22 mouse cellular contexts compared by ENCODE assay signal in the genomic region with DNA sequence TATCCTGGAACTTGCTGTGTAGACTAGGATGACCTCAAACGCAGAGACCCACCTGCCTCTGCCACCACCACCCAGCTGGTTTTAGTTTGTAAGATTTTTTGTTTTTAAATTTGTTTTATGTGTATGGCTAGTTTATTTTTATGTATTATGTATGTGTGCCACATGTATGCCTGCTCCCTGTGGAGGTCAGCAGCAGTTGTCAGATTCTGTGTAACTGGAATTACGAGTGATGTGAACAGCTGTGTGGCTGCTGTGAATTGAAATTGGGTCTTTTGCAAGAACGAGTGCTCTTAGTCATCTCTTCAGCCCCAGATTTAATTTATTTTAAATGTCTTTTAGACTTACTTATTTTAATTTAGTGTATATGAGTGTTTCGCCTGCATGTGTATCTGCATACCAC. TPM values are rescaled to one million over a fixed set of nuclear protein-coding genes. Genes with fewer than 3 reads are reported as not detected.
DNase-seq lines count a peak whose midpoint lies in the region; ATAC-seq and TF ChIP-seq lines count a peak whose summit lies in the region.
"Had no signal": no experiment of that assay in that cellular context is flagged by ENCODE, and none has a peak within 500 bp of the region (broad histone marks: within the 10 kb centered on the region; RNA-seq: fewer than 3 reads in every experiment).

No protein-coding gene starts in this region.

- H3K9ac ChIP-seq in heart, embryonic 12.5 days: no peak overlapping the region

- no peak overlapping the region for H3K27ac ChIP-seq in heart, embryonic 12.5 days (ENCODE audit: poor library complexity, severe bottlenecking)

- TF ChIP-seq CTCF in C2C12 (IDR thresholded peaks at IDR 0.05; ENCODE audit: control insufficient read depth, insufficient read depth, insufficient read length): no peak

- peaks cover 8% of the 10 kb centered on the region for H3K79me3 ChIP-seq in C2C12 (ENCODE audit: low read depth)

- H3K79me2 ChIP-seq in C2C12 (ENCODE audit: control insufficient read depth, insufficient read depth): peaks cover 43% of the 10 kb centered on the region
- H3K79me2 ChIP-seq in myocyte (ENCODE audit: control insufficient read depth, insufficient read depth): peaks cover 7% of the 10 kb centered on the region

- DNase-seq in heart, adult 11 months: peak; percentile 70
- no peak for DNase-seq in kidney, postnatal 14 days
- DNase-seq in left cerebral cortex, adult 11 months (ENCODE audit: low spot score): no peak
- DNase-seq: adrenal gland, adult 2 months; adrenal gland, adult 8-10 months; adrenal gland, postnatal 10 days; adrenal gland, postnatal 14 days; adrenal gland, postnatal 25 days; adrenal gland, postnatal 36 days; B cell, adult 2 months; cerebellum, adult 11 months; cerebellum, adult 11-12 months; cerebellum, adult 18-20 months; cerebellum, adult 2 months had no signal

- ATAC-seq in heart, embryonic 12.5 days (ENCODE audit: insufficient number of reproducible peaks, low FRiP score): no peak
- ATAC-seq: activated CD4-positive, CD25-positive, alpha-beta regulatory T cell, adult 4 months; CD4-positive, CD25-positive, alpha-beta regulatory T cell, adult 4 months; Patski had no signal

- H3K27me3 ChIP-seq in heart, embryonic 12.5 days (replicated peaks): no peaks in the 10 kb centered on the region
- H3K27me3 ChIP-seq in C2C12 (ENCODE audit: control insufficient read depth, insufficient read depth, insufficient read length) (no peaks in the 10 kb centered on the region), myocyte (ENCODE audit: control insufficient read depth, insufficient read depth, insufficient read length) (no peaks in the 10 kb centered on the region)
- H3K27me3 ChIP-seq: CH12.LX, Patski had no signal

- no peak overlapping the region for H3K4me2 ChIP-seq in heart, embryonic 12.5 days
- H3K4me2 ChIP-seq in myocyte (ENCODE audit: low read depth): no peak overlapping the region

- 89% methylated on average over 4 of the region's 4 CpGs for WGBS in heart, embryonic 12.5 days

- peaks cover 51% of the 10 kb centered on the region for H3K36me3 ChIP-seq in heart, embryonic 12.5 days
- H3K36me3 ChIP-seq in C2C12 (ENCODE audit: control insufficient read depth, insufficient read depth) (peaks cover 65% of the 10 kb centered on the region), myocyte (ENCODE audit: control insufficient read depth, insufficient read depth) (peaks cover 16% of the 10 kb centered on the region)

- H3K4me3 ChIP-seq in heart, embryonic 12.5 days: no peak overlapping the region
- H3K4me3 ChIP-seq in C2C12 (ENCODE audit: insufficient read depth, poor library complexity, severe bottlenecking) (no peak overlapping the region), myocyte (no peak overlapping the region)

- TF ChIP-seq POLR2A in myocyte (IDR thresholded peaks at IDR 0.05; ENCODE audit: insufficient read length, low read depth): no peak

- no peak overlapping the region for H3ac ChIP-seq in C2C12 (ENCODE audit: control insufficient read depth, insufficient read length, low read depth)
- no peak overlapping the region for H3ac ChIP-seq in myocyte (ENCODE audit: control insufficient read depth, insufficient read length)

- no peaks in the 10 kb centered on the region for H3K9me3 ChIP-seq in heart, embryonic 12.5 days (replicated peaks)
- H3K9me3 ChIP-seq: G1E had no signal

- no peaks in the 10 kb centered on the region for H3K4me1 ChIP-seq in heart, embryonic 12.5 days (replicated peaks)

TF ChIP-seq in C2C12, 6 proteins besides CTCF, POLR2A, EP300 and RAD21:
- peak; percentile 73 for TF ChIP-seq MYOD1 (IDR thresholded peaks at IDR 0.05; ENCODE audit: control insufficient read depth, insufficient read length, low read depth)
- no peak for TF ChIP-seq FOSL1 (IDR thresholded peaks at IDR 0.05; ENCODE audit: insufficient read depth, low read length, poor library complexity, severe bottlenecking)
- TF ChIP-seq CEBPB (IDR thresholded peaks at IDR 0.05; ENCODE audit: low read depth): no peak
- no peak for TF ChIP-seq MAX (IDR thresholded peaks at IDR 0.05)
- TF ChIP-seq MYOG (IDR thresholded peaks at IDR 0.05; ENCODE audit: control insufficient read depth, extremely low read depth, insufficient read length): no peak
- no peak for TF ChIP-seq USF1 (IDR thresholded peaks at IDR 0.05; ENCODE audit: low read depth)

TF ChIP-seq in myocyte, 11 proteins besides CTCF, POLR2A, EP300 and RAD21:
- TF ChIP-seq TCF12 (IDR thresholded peaks at IDR 0.05; ENCODE audit: insufficient read depth, poor library complexity, severe bottlenecking) (peak; percentile 43), MYOD1 (IDR thresholded peaks at IDR 0.05; ENCODE audit: control insufficient read depth in 1 of 3, insufficient read length in 2 of 3, low read depth in 2 of 3) (peak; percentile 54 to 87 (median 84)), USF1 (IDR thresholded peaks at IDR 0.05; ENCODE audit: low read depth) (no peak)

RNA-seq across cellular contexts. Expression of gene Psmb2, which starts 19.5 kb away (rescaled TPM):
- polyA plus RNA-seq in heart, embryonic 12.5 days (2016; fragmentation: Nextera tagmentation; extraction: Ambion mirVana): 383 and 387 TPM in 2 replicates
- polyA plus RNA-seq in C2C12 (2012; fragmentation: generic; extraction: Trizol): 243 TPM
- 236 TPM for polyA plus RNA-seq in myocyte (2012; fragmentation: generic; extraction: Trizol)

RNA-seq across cellular contexts. Expression of gene Tfap2e, which starts 39.1 kb away (rescaled TPM):
- not detected in 2 replicates for polyA plus RNA-seq in heart, embryonic 12.5 days (2016; fragmentation: Nextera tagmentation; extraction: Ambion mirVana)
- not detected for polyA plus RNA-seq in C2C12 (2012; fragmentation: generic; extraction: Trizol)
- 0.02 TPM for polyA plus RNA-seq in myocyte (2012; fragmentation: generic; extraction: Trizol)
- polyA plus RNA-seq: activated CD4-positive, CD25-positive, alpha-beta regulatory T cell, adult 4 months; adrenal gland, adult 2 months; CD4-positive, CD25-positive, alpha-beta regulatory T cell, adult 4 months; cerebellum, adult 2 months; G1E; Patski had no signal

RNA-seq across cellular contexts. Expression of gene Ncdn, which starts 56.3 kb away (rescaled TPM):
- 31.3 and 32.4 TPM in 2 replicates for polyA plus RNA-seq in heart, embryonic 12.5 days (2016; fragmentation: Nextera tagmentation; extraction: Ambion mirVana)
- polyA plus RNA-seq in C2C12 (2012; fragmentation: generic; extraction: Trizol) (42.4 TPM), myocyte (2012; fragmentation: generic; extraction: Trizol) (25.8 TPM)

RNA-seq across cellular contexts. Expression of gene AU040320, which starts 56.4 kb away (rescaled TPM):
- 28.1 and 29.8 TPM in 2 replicates for polyA plus RNA-seq in heart, embryonic 12.5 days (2016; fragmentation: Nextera tagmentation; extraction: Ambion mirVana)
- polyA plus RNA-seq in C2C12 (2012; fragmentation: generic; extraction: Trizol): 20.2 TPM
- polyA plus RNA-seq in myocyte (2012; fragmentation: generic; extraction: Trizol): 56.6 TPM
